Mouse (Mus musculus): ENCODE results near the gene Chordc1. TPM values are rescaled to one million over a fixed set of nuclear protein-coding genes. Genes with fewer than 3 reads are reported as not detected.
"Not testable (repeated sequence)": the region's sequence is repeated elsewhere in the genome, so short reads cannot be mapped to it uniquely, and the experiment has no call there.

The Chordc1 gene
- polyA plus RNA-seq (2012; rRNA removed), result 43.0 and 52.3 TPM in 2 replicates

DNA sequence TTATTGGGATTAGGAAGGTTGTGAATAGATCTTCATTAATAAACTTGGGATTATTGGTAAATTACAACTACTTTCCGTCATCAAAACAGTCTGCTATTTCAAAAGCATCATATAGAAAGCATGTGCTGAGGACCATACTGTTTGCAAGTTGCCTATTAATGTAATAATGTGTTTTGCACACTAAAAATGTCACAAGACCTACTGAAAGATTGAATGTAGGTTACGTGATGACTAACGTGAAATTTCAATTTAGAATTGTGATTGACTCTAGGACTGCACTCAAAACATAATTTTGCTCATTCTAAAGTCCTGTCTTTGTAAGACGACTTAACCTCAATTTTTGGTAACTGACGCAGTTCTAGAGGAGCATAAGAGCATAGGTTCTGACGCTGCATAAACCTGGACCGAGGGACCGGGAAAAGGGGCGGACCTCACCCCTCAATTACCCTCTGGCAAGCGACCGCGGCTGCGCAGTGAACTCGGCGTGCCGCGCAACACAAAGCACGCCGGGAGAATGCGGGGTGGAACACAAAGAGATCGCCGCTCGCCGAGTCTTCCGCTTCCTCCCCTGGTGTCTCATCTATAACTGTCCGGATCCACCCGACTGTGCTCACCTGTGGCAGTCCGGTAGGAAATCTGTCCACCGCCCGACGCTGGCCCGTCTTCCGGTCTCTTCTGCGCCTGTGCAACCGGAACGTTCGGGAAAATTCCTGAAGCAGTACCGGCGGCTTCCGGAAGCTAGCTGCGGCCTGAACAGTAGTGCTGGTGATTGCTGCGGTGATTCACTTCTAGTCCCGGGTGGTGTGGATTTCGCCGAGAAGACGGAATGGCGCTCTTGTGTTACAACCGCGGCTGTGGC, at the start of gene Chordc1:
Gene Chordc1 (plus strand): TSS at position 555 of the 859 bp plus-strand sequence.
- peak; percentile 96 to 97 for DNase-seq
- Histone ChIP-seq H3K4me1 (ENCODE audit: control insufficient read depth, insufficient read depth, low read length) (peaks cover 3% of the 10 kb centered on the region), H3K27me3 (ENCODE audit: control insufficient read depth, insufficient read depth, low read length) (no peaks in the 10 kb centered on the region), H3K27ac (ENCODE audit: insufficient read depth, low read length) (peak within 1 kb of the TSS; percentile 70), H3K4me3 (replicated peaks; ENCODE audit: insufficient read depth, low read depth, low read length) (peak within 1 kb of the TSS; percentile 81)
- TF ChIP-seq CTCF (IDR thresholded peaks at IDR 0.05; ENCODE audit: borderline replicate concordance, insufficient read depth, low read depth, low read length) (0 out of 2 replicates have a peak, but pooled peaks have one; percentile 19), POLR2A (IDR thresholded peaks at IDR 0.05; ENCODE audit: borderline replicate concordance, insufficient read depth, low read length) (peak; percentile 61; the same call in 1 of the 2 replicates)
- 2% methylated on average over 49 of the region's 49 CpGs for WGBS

DNA sequence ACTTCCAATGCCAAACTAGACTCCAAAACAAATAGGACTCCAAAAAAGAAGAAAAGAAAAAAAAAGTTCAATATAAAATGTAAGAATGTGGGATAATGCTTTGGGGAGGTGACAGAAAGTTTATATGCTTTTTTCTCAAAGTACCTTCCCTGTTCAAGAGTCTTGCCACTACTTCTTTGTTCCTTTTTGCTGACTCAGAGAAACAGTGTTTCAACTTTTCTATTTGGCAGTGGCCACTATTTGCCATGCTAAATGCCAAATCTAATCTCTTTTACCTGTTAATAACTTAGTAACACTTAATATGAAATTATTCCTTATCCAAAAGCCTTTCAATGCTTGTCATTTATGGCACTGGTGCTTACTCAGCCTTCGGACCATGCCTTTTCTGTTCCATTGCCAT, 16.0 kb upstream of the Chordc1 start:
- no peak for TF ChIP-seq CTCF (IDR thresholded peaks at IDR 0.05; ENCODE audit: borderline replicate concordance, insufficient read depth, low read depth, low read length)
- 82% methylated on average over 1 of the region's 1 CpGs for WGBS
- H3K4me1 ChIP-seq (ENCODE audit: control insufficient read depth, insufficient read depth, low read length), result no peaks in the 10 kb centered on the region
- no peaks in the 10 kb centered on the region for H3K27me3 ChIP-seq (ENCODE audit: control insufficient read depth, insufficient read depth, low read length)
- H3K27ac ChIP-seq (ENCODE audit: insufficient read depth, low read length), result no peak overlapping the region
- no peak overlapping the region for H3K4me3 ChIP-seq (replicated peaks; ENCODE audit: insufficient read depth, low read depth, low read length)
- no peak for DNase-seq

DNA sequence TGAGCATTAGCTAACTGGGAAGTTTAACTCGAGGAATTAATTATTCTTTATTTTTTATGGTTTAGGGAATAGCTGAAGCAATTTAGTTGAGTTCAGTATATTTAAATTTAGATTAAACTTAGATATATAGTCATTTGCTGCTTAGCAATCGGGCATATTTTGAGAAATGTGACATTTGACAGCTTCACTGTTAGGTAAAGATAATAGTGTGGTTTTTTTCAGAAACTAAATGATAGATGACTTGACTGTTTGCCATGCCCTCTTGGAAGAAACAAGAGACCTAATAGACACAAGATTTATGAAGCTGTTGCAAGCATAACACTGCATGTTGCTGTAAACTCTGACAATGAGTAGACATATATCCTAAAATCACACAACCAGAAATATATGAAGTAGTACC, 15.1 kb upstream of the Chordc1 start:
- WGBS, result 54% methylated on average over 2 of the region's 2 CpGs
- Histone ChIP-seq H3K4me3 (replicated peaks; ENCODE audit: insufficient read depth, low read depth, low read length) (no peak overlapping the region), H3K4me1 (ENCODE audit: control insufficient read depth, insufficient read depth, low read length) (no peaks in the 10 kb centered on the region), H3K27me3 (ENCODE audit: control insufficient read depth, insufficient read depth, low read length) (no peaks in the 10 kb centered on the region), H3K27ac (ENCODE audit: insufficient read depth, low read length) (no peak overlapping the region)
- no peak for DNase-seq
- no peak for TF ChIP-seq CTCF (IDR thresholded peaks at IDR 0.05; ENCODE audit: borderline replicate concordance, insufficient read depth, low read depth, low read length)

DNA sequence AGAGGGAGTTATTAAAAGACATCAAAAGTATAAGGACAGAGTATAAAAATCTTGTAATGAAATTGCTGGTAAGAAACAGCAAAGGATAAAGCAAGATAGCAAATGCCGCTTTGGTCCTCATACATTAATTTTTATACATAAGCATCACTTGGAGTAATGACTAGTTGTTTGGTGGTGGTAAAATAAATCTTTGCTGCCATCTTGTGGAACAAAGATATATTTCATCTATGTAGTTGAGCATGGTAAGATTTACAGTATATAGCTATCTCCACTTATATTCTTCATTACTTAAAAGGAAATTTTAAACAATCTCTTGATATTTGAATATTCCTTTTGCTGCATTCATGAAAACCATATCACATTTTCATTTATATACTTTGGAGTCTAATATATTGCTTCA, 14.4 kb upstream of the Chordc1 start:
- no peak for DNase-seq
- Histone ChIP-seq H3K4me3 (replicated peaks; ENCODE audit: insufficient read depth, low read depth, low read length) (no peak overlapping the region), H3K4me1 (ENCODE audit: control insufficient read depth, insufficient read depth, low read length) (no peaks in the 10 kb centered on the region), H3K27me3 (ENCODE audit: control insufficient read depth, insufficient read depth, low read length) (no peaks in the 10 kb centered on the region), H3K27ac (ENCODE audit: insufficient read depth, low read length) (no peak overlapping the region)
- TF ChIP-seq CTCF (IDR thresholded peaks at IDR 0.05; ENCODE audit: borderline replicate concordance, insufficient read depth, low read depth, low read length), result no peak
- no peak for TF ChIP-seq POLR2A (IDR thresholded peaks at IDR 0.05; ENCODE audit: borderline replicate concordance, insufficient read depth, low read length)
- WGBS, result 53% methylated on average over 1 of the region's 1 CpGs

DNA sequence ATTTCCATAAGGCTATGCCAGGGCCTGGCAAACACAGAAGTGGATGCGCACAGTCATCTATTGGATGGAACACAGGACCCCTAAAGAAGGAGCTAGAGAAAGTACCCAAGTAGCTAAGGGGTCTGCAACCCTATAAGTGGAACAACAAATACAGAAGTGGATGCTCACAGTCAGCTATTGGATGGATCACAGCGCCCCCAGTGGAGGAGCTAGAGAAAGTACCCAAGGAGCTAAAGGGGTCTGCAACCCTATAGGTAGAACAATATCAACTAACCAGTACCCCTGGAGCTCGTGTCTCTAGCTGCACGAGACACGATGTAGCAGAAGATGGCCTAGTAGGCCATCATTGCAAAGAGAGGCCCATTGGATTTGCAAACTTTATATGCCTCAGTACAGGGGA, 13.2 kb upstream of the Chordc1 start:
- not testable (repeated sequence) for DNase-seq; H3K4me3 ChIP-seq (replicated peaks; ENCODE audit: insufficient read depth, low read depth, low read length); H3K4me1 ChIP-seq (ENCODE audit: control insufficient read depth, insufficient read depth, low read length); H3K27ac ChIP-seq (ENCODE audit: insufficient read depth, low read length); H3K27me3 ChIP-seq (ENCODE audit: control insufficient read depth, insufficient read depth, low read length)
- WGBS, result 31% methylated on average over 5 of the region's 5 CpGs

DNA sequence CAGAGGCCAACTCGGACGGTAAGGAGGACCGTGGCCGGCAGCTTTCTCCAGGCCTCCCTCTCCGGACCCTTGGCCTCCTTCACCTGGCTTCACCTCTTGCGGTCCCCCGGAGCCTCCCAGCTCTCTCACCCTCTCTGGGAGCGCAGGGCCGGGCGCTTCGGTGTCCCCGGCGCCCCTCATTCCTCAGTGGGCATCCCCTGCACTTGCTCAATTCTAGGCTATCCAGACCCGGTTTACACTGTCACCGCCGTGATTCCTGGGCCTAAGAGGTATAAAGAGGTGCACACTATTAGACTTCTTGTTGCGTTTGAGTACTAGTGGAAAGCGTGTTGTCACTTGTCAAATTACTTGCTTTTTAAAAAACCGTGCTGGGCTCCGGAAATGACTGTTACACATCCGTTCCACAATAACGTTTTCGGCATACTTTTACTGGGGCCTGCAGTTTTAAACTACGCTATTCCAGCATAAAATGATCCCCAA, 558 bp downstream of the Chordc1 start:
- peak overlapping the region; percentile 70 for H3K27ac ChIP-seq (ENCODE audit: insufficient read depth, low read length)
- DNase-seq, result no peak
- H3K27me3 ChIP-seq (ENCODE audit: control insufficient read depth, insufficient read depth, low read length), result no peaks in the 10 kb centered on the region
- H3K4me3 ChIP-seq (replicated peaks; ENCODE audit: insufficient read depth, low read depth, low read length), result peak overlapping the region; percentile 81
- TF ChIP-seq POLR2A (IDR thresholded peaks at IDR 0.05; ENCODE audit: borderline replicate concordance, insufficient read depth, low read length) (0 out of 2 replicates have a peak, but pooled peaks have one; percentile 2), CTCF (IDR thresholded peaks at IDR 0.05; ENCODE audit: borderline replicate concordance, insufficient read depth, low read depth, low read length) (no peak)
- peaks cover 3% of the 10 kb centered on the region for H3K4me1 ChIP-seq (ENCODE audit: control insufficient read depth, insufficient read depth, low read length)
- under 1% methylated on average over 24 of the region's 24 CpGs for WGBS

DNA sequence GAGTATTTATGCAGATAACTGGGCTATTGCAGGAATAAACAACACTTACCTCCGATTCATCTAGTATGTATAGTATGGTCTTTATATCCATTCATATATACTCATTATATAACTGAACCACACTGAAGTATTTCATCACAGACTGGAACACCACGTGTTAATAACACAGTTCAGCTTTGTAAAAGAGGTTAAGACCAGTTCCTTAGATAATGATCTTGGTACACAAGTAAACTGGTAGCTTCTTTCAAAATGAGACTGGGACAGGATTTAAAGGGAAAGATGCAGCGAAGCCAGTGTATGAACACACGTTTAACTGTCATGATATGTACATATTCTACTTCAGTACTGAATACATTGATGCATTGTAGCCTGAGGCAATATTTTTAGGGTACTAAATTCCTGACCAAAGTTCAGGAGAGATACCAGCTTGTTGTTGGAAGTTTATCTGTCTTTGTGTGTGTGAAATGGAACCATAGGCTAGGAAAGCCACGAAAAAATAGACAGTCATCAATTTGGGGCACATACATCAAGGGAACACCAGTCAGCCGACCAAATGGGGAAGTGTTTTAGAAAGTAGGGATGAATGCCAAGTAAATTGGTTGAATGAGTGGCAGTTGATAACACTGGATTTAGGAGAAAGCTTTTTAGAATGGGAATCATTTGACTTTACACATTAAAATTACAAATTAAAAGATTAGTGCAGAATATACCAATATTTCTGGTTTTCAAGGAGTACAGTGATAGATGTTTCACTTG, 1.3 kb downstream of the Chordc1 start:
- peak overlapping the region; percentile 81 for H3K4me3 ChIP-seq (replicated peaks; ENCODE audit: insufficient read depth, low read depth, low read length)
- H3K4me1 ChIP-seq (ENCODE audit: control insufficient read depth, insufficient read depth, low read length), result peaks cover 3% of the 10 kb centered on the region
- no peak for DNase-seq
- no peak for TF ChIP-seq POLR2A (IDR thresholded peaks at IDR 0.05; ENCODE audit: borderline replicate concordance, insufficient read depth, low read length)
- TF ChIP-seq CTCF (IDR thresholded peaks at IDR 0.05; ENCODE audit: borderline replicate concordance, insufficient read depth, low read depth, low read length), result no peak
- no peak overlapping the region for H3K27ac ChIP-seq (ENCODE audit: insufficient read depth, low read length)
- H3K27me3 ChIP-seq (ENCODE audit: control insufficient read depth, insufficient read depth, low read length), result no peaks in the 10 kb centered on the region
- WGBS, result 36% methylated on average over 6 of the region's 6 CpGs

DNA sequence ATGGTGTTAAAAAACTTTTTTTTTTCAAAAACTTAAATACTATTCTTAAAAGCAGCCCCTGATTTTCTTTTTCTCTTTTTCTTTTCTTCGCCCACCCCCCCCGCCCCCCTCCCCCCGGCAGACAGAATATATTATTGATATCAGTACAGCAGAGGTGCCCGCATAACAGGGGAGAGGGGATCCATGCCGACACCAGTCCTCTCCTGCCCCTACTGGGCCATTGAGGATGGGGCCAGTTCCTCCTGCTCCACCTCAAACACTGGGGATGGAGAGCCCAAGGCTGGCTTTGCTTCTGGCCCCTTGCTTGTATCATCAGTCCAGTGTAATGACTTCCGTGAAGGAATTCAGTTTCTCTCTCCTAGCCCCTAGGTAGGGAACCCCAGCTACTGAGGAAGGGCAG, 6.4 kb downstream of the Chordc1 start:
- TF ChIP-seq CTCF (IDR thresholded peaks at IDR 0.05; ENCODE audit: borderline replicate concordance, insufficient read depth, low read depth, low read length), result no peak
- no peak for TF ChIP-seq POLR2A (IDR thresholded peaks at IDR 0.05; ENCODE audit: borderline replicate concordance, insufficient read depth, low read length)
- WGBS, result 84% methylated on average over 6 of the region's 6 CpGs
- no peak for DNase-seq
- no peaks in the 10 kb centered on the region for H3K27me3 ChIP-seq (ENCODE audit: control insufficient read depth, insufficient read depth, low read length)
- H3K4me3 ChIP-seq (replicated peaks; ENCODE audit: insufficient read depth, low read depth, low read length), result no peak overlapping the region
- H3K4me1 ChIP-seq (ENCODE audit: control insufficient read depth, insufficient read depth, low read length), result peaks cover 3% of the 10 kb centered on the region
- H3K27ac ChIP-seq (ENCODE audit: insufficient read depth, low read length), result no peak overlapping the region
